Comparison of ENCODE assay signal across 8 mouse cellular contexts in the genomic region with DNA sequence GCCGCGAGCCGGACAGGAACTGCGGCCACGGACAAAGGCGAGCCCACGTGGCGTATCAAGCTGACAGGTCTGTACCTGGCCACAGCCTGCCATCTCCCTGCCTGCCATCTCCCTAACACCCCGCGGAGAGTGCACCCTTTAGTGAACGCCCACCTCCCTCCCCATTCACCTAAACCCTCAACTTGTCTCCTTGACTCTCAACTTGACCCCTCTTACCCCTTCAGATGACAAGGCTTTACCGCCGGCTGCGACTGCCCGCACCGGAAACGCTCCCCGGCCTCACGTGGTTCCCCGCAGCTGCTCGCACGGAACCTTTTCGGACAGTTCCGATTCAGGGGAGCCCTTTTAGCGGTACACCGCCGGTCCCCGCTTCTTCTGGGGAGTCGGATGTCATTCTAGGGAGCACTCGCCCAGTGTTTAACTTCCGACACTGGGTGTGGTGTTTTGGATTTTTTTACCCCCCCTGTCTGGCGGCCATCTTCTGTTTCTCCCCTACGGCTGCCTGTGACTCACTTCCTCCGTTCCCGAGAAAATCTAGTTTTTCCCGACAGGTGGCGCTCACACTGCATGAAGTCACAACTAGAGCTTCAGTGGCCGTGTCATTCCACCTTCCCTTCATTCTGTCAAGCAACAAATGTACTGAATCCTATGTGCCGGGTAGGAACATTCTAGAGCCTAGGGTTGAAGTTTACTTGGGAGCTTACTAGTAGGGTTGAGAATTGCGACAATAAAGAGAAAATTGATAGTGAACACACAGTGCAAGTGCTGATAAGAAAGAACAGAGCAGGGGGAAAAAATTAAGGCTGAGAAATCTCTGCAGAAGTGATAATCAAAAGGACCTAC. TPM values are rescaled to one million over a fixed set of nuclear protein-coding genes. Genes with fewer than 3 reads are reported as not detected.
DNase-seq lines count a peak whose midpoint lies in the region; ATAC-seq and TF ChIP-seq lines count a peak whose summit lies in the region.

A gene (minus strand): TSS at position 289 of the 843 bp plus-strand sequence.
A gene (minus strand): TSS at position 517 of the 843 bp plus-strand sequence.

- ATAC-seq in kidney, embryonic 14.5 days (ENCODE audit: low FRiP score, low TSS enrichment) = peak; percentile 96
- ATAC-seq in limb, embryonic 15.5 days (ENCODE audit: insufficient number of reproducible peaks, low FRiP score, low TSS enrichment, low read depth) = peak; percentile 93

- H3K9ac ChIP-seq in kidney, embryonic 14.5 days (ENCODE audit: low read depth, low read length) = peak within 1 kb of the TSS; percentile 78
- H3K9ac ChIP-seq in limb, embryonic 15.5 days = peak within 1 kb of the TSS; percentile 39

- H3K4me2 ChIP-seq in kidney, embryonic 14.5 days (replicated peaks; ENCODE audit: low read depth, low read length) = peak within 1 kb of the TSS; percentile 55
- H3K4me2 ChIP-seq in limb, embryonic 15.5 days = peak within 1 kb of the TSS; percentile 68

- no peaks in the 10 kb centered on the region for H3K9me3 ChIP-seq in kidney, embryonic 14.5 days (ENCODE audit: control insufficient read depth, low read length)
- H3K9me3 ChIP-seq in limb, embryonic 15.5 days = no peaks in the 10 kb centered on the region

- TF ChIP-seq CTCF in bone marrow macrophage, adult 2 months (IDR thresholded peaks at IDR 0.05; ENCODE audit: low read depth, low read length) = peak; percentile 48
- peak; percentile 59; the same call in 1 of the 2 replicates for TF ChIP-seq CTCF in embryonic fibroblast, embryonic 13.5 days (IDR thresholded peaks at IDR 0.05; ENCODE audit: borderline replicate concordance, insufficient read depth, low read length)

- TF ChIP-seq POLR2A in bone marrow macrophage, adult 2 months (IDR thresholded peaks at IDR 0.05; ENCODE audit: borderline replicate concordance, low read depth, low read length) = no peak
- TF ChIP-seq POLR2A in embryonic fibroblast, embryonic 13.5 days (IDR thresholded peaks at IDR 0.05; ENCODE audit: low read depth, low read length) = peak; percentile 70; the same call in 1 of the 2 replicates

- peak; percentile 98 for DNase-seq in A20 (ENCODE audit: low read depth, low spot score)
- DNase-seq in heart, adult 9 months (ENCODE audit: low spot score in 2 of 2) = peak; percentile 96 to 98
- DNase-seq in monocyte, adult 2 months (ENCODE audit: low read depth in 1 of 2, low spot score in 2 of 2) = peak; percentile 91 to 97
- peak; percentile 93 to 95 for DNase-seq in spleen, postnatal 36 days (ENCODE audit: low spot score in 2 of 2)

- H3K4me1 ChIP-seq in bone marrow macrophage, adult 2 months (ENCODE audit: control insufficient read depth, insufficient read depth, low read length) = peaks cover 24% of the 10 kb centered on the region
- peaks cover 8% of the 10 kb centered on the region; the same call in 1 of the 2 replicates for H3K4me1 ChIP-seq in embryonic fibroblast, embryonic 13.5 days (ENCODE audit: control insufficient read depth, insufficient read depth, low read length)
- H3K4me1 ChIP-seq in kidney, embryonic 14.5 days (ENCODE audit: control insufficient read depth, insufficient read depth, low read length) = peaks cover 4% of the 10 kb centered on the region; the same call in 1 of the 2 replicates
- peaks cover 10% of the 10 kb centered on the region for H3K4me1 ChIP-seq in limb, embryonic 15.5 days

- H3K27ac ChIP-seq in bone marrow macrophage, adult 2 months (ENCODE audit: insufficient read depth, low read depth, low read length) = peak within 1 kb of the TSS; percentile 42
- H3K27ac ChIP-seq in embryonic fibroblast, embryonic 13.5 days (ENCODE audit: insufficient read depth, low read length) = peak within 1 kb of the TSS; percentile 22
- H3K27ac ChIP-seq in kidney, embryonic 14.5 days (ENCODE audit: low read depth, low read length) = peak within 1 kb of the TSS; percentile 63; the same call in 1 of the 2 replicates
- peak within 1 kb of the TSS; percentile 59 for H3K27ac ChIP-seq in limb, embryonic 15.5 days

- peaks cover 27% of the 10 kb centered on the region for H3K36me3 ChIP-seq in kidney, embryonic 14.5 days (ENCODE audit: control insufficient read depth, insufficient read depth, low read length)
- H3K36me3 ChIP-seq in limb, embryonic 15.5 days = peaks cover 29% of the 10 kb centered on the region

- under 1% methylated on average over 40 of the region's 40 CpGs for WGBS in kidney, embryonic 14.5 days
- WGBS in limb, embryonic 15.5 days = under 1% methylated on average over 40 of the region's 40 CpGs

- no peaks in the 10 kb centered on the region for H3K27me3 ChIP-seq in kidney, embryonic 14.5 days (ENCODE audit: control insufficient read depth, insufficient read depth, low read length)
- H3K27me3 ChIP-seq in limb, embryonic 15.5 days = no peaks in the 10 kb centered on the region

- H3K4me3 ChIP-seq in bone marrow macrophage, adult 2 months (ENCODE audit: insufficient read depth, low read length) = peak within 1 kb of the TSS; percentile 80
- peak within 1 kb of the TSS; percentile 79 for H3K4me3 ChIP-seq in embryonic fibroblast, embryonic 13.5 days (ENCODE audit: insufficient read depth, low read length)
- H3K4me3 ChIP-seq in kidney, embryonic 14.5 days (ENCODE audit: low read length) = peak within 1 kb of the TSS; percentile 90
- peak within 1 kb of the TSS; percentile 71 for H3K4me3 ChIP-seq in limb, embryonic 15.5 days

RNA-seq across cellular contexts. Expression of the first gene that starts in this region (rescaled TPM):
- polyA plus RNA-seq in bone marrow macrophage, adult 2 months (2012; ENCODE audit: insufficient read depth, insufficient read length, missing spikeins) = 49.0 and 57.1 TPM in 2 replicates
- polyA plus RNA-seq in embryonic fibroblast, embryonic 13.5 days (2011; ENCODE audit: insufficient read length, low read depth, missing spikeins) = 222 and 270 TPM in 2 replicates
- polyA plus RNA-seq in kidney, embryonic 14.5 days (2014; fragmentation: Nextera tagmentation; extraction: Ambion mirVana) = 458 and 601 TPM in 2 replicates
- 341 and 347 TPM in 2 replicates for polyA plus RNA-seq in limb, embryonic 15.5 days (2015; fragmentation: Nextera tagmentation; extraction: Ambion mirVana)

RNA-seq across cellular contexts. Expression of the second gene that starts in this region (rescaled TPM):
- polyA plus RNA-seq in bone marrow macrophage, adult 2 months (2012; ENCODE audit: insufficient read depth, insufficient read length, missing spikeins) = 14.4 and 23.0 TPM in 2 replicates
- 37.8 and 43.2 TPM in 2 replicates for polyA plus RNA-seq in embryonic fibroblast, embryonic 13.5 days (2011; ENCODE audit: insufficient read length, low read depth, missing spikeins)
- polyA plus RNA-seq in kidney, embryonic 14.5 days (2014; fragmentation: Nextera tagmentation; extraction: Ambion mirVana) = 211 and 282 TPM in 2 replicates
- polyA plus RNA-seq in limb, embryonic 15.5 days (2015; fragmentation: Nextera tagmentation; extraction: Ambion mirVana) = 109 and 113 TPM in 2 replicates

Comparison
In these comparisons a context has a peak if more than half of its experiments do, and no peak if none do; other contexts are left out.
1. Peak in every context shown above with its lines: DNase-seq, ATAC-seq, H3K4me3 ChIP-seq and H3K27ac ChIP-seq.